Mouse (Mus musculus) E14TG2a.4 (cell line): ENCODE results near the gene Ube2e2.

Experiments
- CTCF ChIP-seq: conservative IDR thresholded peaks from 2 replicates; pipeline ENCODE4 v1.5.1; 2014; ENCODE audit warnings: low read length
- POU5F1 ChIP-seq: IDR thresholded peaks from 2 replicates; pipeline ENCODE4 v1.6.1; 2014; ENCODE audit warnings: low read length, borderline replicate concordance

DNA sequence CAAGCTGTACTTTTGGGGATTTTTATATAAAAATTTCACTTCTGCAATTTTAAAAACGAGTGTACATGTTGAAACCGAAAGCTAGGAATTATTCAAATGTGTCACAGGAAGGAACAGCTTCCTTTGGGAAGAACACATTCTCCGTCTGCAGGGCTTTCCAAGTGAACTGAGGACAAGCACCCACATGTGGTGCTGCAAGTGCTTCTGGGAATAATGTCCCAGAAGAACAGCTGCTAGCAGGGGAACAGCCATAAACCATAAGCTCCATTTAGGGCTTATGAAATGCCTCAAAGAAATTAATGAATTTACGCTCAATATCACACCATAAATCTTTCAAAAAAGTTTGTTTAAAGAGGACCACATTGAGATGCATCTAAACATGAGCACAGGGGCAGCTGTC lies 162.9 kb downstream of the Ube2e2 start:
- TF ChIP-seq CTCF (no peak), POU5F1 (no peak)
